Mouse (Mus musculus) heart, embryonic 15.5 days (tissue): ENCODE measurements around the gene Sprr2a1. TPM values are rescaled to one million over a fixed set of nuclear protein-coding genes. Genes with fewer than 3 reads are reported as not detected.
"Not testable (repeated sequence)": the region's sequence is repeated elsewhere in the genome, so short reads cannot be mapped to it uniquely, and the experiment has no call there.

Source experiments
- ATAC-seq: fragments of 200-750 bp; cut with Nextera tagmentation; replicated peaks from 2 replicates; pipeline ENCODE4 v1.8.0; 2017; ENCODE audit warnings: low read depth, moderate TSS enrichment; ENCODE audit not compliant: insufficient number of reproducible peaks, insufficient read depth, low FRiP score
- H3K27ac ChIP-seq: fragments of 300-500 bp; sonication (generic); 2 replicates; pipeline ENCODE4 v1.5.1; 2015; ENCODE audit warnings: mild to moderate bottlenecking, inconsistent platforms
- H3K27me3 ChIP-seq: fragments of 300-500 bp; sonication (generic); 2 replicates; pipeline ENCODE4 v1.6.1; 2015; ENCODE audit warnings: inconsistent platforms
- H3K36me3 ChIP-seq: fragments of 300-500 bp; sonication (generic); 2 replicates; pipeline ENCODE4 v1.6.1; 2015; ENCODE audit warnings: mild to moderate bottlenecking, inconsistent platforms
- H3K4me1 ChIP-seq: fragments of 300-500 bp; sonication (generic); replicated peaks from 2 replicates; pipeline ENCODE4 v1.6.1; 2015; ENCODE audit warnings: inconsistent platforms
- H3K4me2 ChIP-seq: fragments of 300-500 bp; sonication (generic); 2 replicates; pipeline ENCODE4 v1.6.1; 2015; ENCODE audit warnings: inconsistent platforms, mild to moderate bottlenecking, moderate library complexity
- H3K4me3 ChIP-seq: fragments of 300-500 bp; sonication (generic); 2 replicates; pipeline ENCODE4 v1.5.1; 2015; ENCODE audit warnings: mild to moderate bottlenecking, inconsistent platforms
- H3K9ac ChIP-seq: fragments of 300-500 bp; sonication (generic); 2 replicates; pipeline ENCODE4 v1.6.1; 2015; ENCODE audit warnings: mild to moderate bottlenecking, inconsistent platforms
- H3K9me3 ChIP-seq: fragments of 300-500 bp; sonication (generic); replicated peaks from 2 replicates; pipeline ENCODE4 v1.6.1; 2016; ENCODE audit warnings: inconsistent platforms
- WGBS: fragments of 180-500 bp; shearing (Covaris S2); methylation state at CpG from one replicate; pipeline ENCODE4 v1.1.7; 2015; ENCODE audit warnings: mixed read lengths; 5-methylcytosine and 5-hydroxymethylcytosine counted together
- polyA plus RNA-seq: library from polyadenylated mRNA; unstranded; fragments of >200 nt; fragmentation: Nextera tagmentation; extraction: Ambion mirVana; gene quantifications from 2 replicates; pipeline ENCODE4 v1.2.1, GENCODE M21; 2015

The Sprr2a1 gene
- polyA plus RNA-seq, 1 experiment from 2014 or later, result 0.20 TPM

DNA sequence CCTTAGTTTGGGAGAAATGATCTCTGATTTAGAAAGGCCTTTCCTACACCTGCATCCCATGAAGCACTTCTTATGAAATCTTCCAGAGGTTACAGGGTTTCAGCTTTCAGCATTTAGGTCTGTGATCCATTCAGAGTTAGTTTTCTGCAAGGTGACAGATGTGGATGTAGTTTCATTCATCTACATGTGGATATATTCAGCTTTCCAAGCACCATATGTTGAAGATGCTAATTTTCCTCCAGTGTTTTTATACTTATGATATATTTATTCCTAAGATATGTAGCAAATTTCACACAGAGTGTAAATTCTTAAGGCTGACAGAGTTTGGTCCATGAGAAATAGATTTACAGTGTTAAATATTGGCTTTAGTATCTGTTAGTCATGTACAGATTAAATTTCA lies 23.1 kb downstream of the Sprr2a1 start:
- not testable (repeated sequence) for H3K4me3 ChIP-seq, H3K27ac ChIP-seq, H3K27me3 ChIP-seq, H3K4me2 ChIP-seq, H3K9me3 ChIP-seq, H3K36me3 ChIP-seq, ATAC-seq, H3K4me1 ChIP-seq, H3K9ac ChIP-seq

DNA sequence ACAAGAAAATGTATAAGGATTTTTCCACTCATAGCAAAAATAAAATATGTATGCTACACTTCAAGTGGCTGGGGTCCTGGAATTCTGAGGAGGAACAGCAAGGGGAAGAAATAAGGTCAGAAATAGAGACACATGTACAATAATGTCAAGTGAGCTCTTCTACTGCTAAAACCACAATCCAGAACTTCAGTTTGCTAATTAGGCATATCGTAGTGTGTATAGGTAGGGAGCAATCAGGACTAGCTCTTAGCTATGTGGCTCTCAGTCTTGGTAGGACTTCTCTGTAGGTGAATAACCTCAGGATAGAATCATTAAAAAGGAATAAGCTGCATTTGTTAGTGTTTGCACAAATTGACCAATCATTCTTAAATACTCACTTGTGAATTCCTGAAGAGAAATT lies 23.6 kb downstream of the Sprr2a1 start:
- not testable (repeated sequence) for H3K4me2 ChIP-seq, H3K9me3 ChIP-seq, H3K27ac ChIP-seq, ATAC-seq, H3K4me1 ChIP-seq, H3K4me3 ChIP-seq, H3K27me3 ChIP-seq, H3K9ac ChIP-seq, H3K36me3 ChIP-seq
- WGBS, result no CpG with 5 or more reads among the region's 1 CpGs

DNA sequence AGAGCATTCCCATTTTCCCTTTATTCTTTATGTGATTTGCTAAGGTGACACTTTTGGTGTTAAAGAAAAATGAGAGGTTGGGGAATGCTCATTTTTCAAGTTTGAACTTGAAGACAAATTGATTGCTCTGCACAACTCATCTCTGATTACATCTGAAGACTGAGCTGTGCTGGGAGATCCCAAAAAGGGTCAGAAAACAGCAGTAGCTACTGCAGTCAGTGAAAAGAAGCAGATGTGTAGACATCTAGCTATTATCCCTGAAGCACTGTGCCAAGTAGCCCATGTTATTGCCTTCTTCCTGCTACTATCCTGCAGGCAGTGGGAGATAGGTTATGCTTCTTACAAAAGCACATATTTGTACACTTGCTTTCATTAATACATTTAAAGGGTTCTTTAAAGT lies 29.2 kb downstream of the Sprr2a1 start:
- H3K9ac ChIP-seq, H3K27ac ChIP-seq, H3K36me3 ChIP-seq, H3K4me1 ChIP-seq, H3K4me3 ChIP-seq, H3K4me2 ChIP-seq, H3K27me3 ChIP-seq, ATAC-seq, H3K9me3 ChIP-seq: not testable (repeated sequence)

DNA sequence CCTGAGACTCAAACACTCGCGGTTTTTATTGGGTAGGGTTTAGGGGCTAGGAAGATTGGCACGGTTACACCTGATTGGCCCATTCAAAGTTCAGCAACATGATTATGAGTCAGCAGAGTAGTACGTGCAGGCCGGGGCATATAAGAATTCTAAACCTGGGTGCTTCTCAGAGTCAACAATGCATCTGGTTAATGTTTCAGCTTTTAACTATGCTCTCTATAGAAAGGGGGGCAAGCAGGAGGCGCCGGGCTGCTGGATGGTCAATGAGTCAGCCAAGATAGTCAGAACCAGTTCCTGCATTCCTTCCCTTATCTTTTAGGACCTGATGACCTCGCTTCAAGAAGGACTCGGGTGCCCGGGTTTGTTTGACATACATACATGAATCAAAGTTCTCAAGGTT lies 30.6 kb downstream of the Sprr2a1 start:
- ATAC-seq, result peak; percentile 18; the same call in 1 of the 2 replicates
- H3K9me3 ChIP-seq, H3K36me3 ChIP-seq, H3K4me2 ChIP-seq, H3K4me1 ChIP-seq, H3K27ac ChIP-seq, H3K9ac ChIP-seq, H3K27me3 ChIP-seq, H3K4me3 ChIP-seq: not testable (repeated sequence)
- WGBS, result no CpG with 5 or more reads among the region's 10 CpGs

- not testable (repeated sequence) for H3K9me3 ChIP-seq, H3K4me2 ChIP-seq
Measured at GRCm38 (mm10) chr3:92248494-92248893, 32.9 kb downstream of the Sprr2a1 start.

GRCm38 (mm10) chr3:92250450-92250849 lies 34.9 kb downstream of the Sprr2a1 start:
- H3K4me1 ChIP-seq, H3K27ac ChIP-seq, H3K9ac ChIP-seq, H3K27me3 ChIP-seq, H3K4me3 ChIP-seq, H3K36me3 ChIP-seq, ATAC-seq, H3K4me2 ChIP-seq, H3K9me3 ChIP-seq: not testable (repeated sequence)
- 94% methylated on average over 2 of the region's 2 CpGs for WGBS

More at GRCm38 (mm10) chr3:92248494-92248893, 32.9 kb downstream of the Sprr2a1 start:
- H3K4me1 ChIP-seq, ATAC-seq, H3K36me3 ChIP-seq, H3K27me3 ChIP-seq, H3K4me3 ChIP-seq, H3K27ac ChIP-seq, H3K9ac ChIP-seq: not testable (repeated sequence)

DNA sequence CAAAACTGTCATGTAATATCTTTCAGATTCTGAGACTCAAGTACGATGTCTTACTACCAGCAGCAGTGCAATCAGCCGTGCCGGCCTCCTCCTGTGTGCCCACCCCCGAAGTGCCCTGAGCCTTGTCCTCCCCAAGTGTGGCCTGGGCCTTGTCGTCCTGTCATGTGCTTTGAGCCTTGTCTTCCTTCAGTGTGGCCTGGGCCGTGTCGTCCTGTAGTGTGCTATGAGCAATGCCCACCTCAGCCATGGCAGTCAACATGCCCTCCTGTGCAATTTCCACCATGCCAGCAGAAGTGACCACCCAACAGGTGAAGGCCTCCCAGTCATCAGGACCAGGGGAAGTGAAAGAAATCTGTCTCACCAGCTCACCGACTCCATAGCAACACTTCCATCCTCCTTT lies 38.3 kb downstream of the Sprr2a1 start:
- H3K4me1 ChIP-seq, H3K4me3 ChIP-seq, H3K27ac ChIP-seq, H3K36me3 ChIP-seq, H3K9me3 ChIP-seq, H3K4me2 ChIP-seq, H3K27me3 ChIP-seq, ATAC-seq, H3K9ac ChIP-seq: not testable (repeated sequence)
- no CpG with 5 or more reads among the region's 8 CpGs for WGBS

DNA sequence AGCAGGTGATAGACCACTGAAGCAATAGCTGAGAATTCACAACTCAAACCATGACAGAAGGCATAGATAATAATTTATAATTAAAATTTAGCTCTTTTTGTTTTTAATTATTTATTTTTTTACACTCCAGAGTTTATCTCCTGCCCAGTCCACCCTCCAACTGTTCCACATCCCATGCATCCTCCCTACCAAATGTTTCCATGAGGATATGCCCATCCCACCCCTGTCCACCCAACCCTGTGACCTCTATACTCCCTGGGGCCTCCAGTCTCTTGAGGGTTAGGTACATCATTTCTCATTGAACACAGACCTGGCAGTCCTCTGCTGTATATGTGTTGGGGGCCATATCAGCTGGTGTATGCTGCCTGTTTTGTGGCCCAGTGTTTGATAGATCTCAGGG lies 42.9 kb downstream of the Sprr2a1 start:
- H3K27ac ChIP-seq, H3K4me3 ChIP-seq, ATAC-seq, H3K9ac ChIP-seq, H3K9me3 ChIP-seq, H3K27me3 ChIP-seq, H3K36me3 ChIP-seq, H3K4me1 ChIP-seq, H3K4me2 ChIP-seq: not testable (repeated sequence)

- not testable (repeated sequence) for H3K4me3 ChIP-seq, H3K9ac ChIP-seq, H3K27me3 ChIP-seq, H3K36me3 ChIP-seq, H3K27ac ChIP-seq, H3K4me2 ChIP-seq, H3K9me3 ChIP-seq, H3K4me1 ChIP-seq, ATAC-seq
- no CpG with 5 or more reads among the region's 2 CpGs for WGBS
Measured at GRCm38 (mm10) chr3:92263462-92263861, 47.9 kb downstream of the Sprr2a1 start.

Other genes starting within 250 kb of the Sprr2a1 start
- not detected in 2 replicates for gene Pglyrp3, start 201.2 kb upstream of the Sprr2a1 start, polyA plus RNA-seq
- 0.77 and 1.00 TPM in 2 replicates for gene Lor, start 132.7 kb upstream of the Sprr2a1 start, polyA plus RNA-seq
- not detected in 2 replicates for gene Prr9, start 91.9 kb upstream of the Sprr2a1 start, polyA plus RNA-seq
- gene Lelp1, start 73.1 kb upstream of the Sprr2a1 start, polyA plus RNA-seq, result not detected in 2 replicates
- 6.6 and 35.7 TPM in 2 replicates for gene Sprr2a2, start 121 bp downstream of the Sprr2a1 start, polyA plus RNA-seq
- 0.64 and 2.6 TPM in 2 replicates for gene Sprr2a3, start 69.6 kb downstream of the Sprr2a1 start, polyA plus RNA-seq
- not detected in 2 replicates for gene Sprr2b, start 100.8 kb downstream of the Sprr2a1 start, polyA plus RNA-seq
- not detected in 2 replicates for gene Sprr2d, start 123.3 kb downstream of the Sprr2a1 start, polyA plus RNA-seq
- gene Sprr2e, start 136.3 kb downstream of the Sprr2a1 start, polyA plus RNA-seq, result not detected in 2 replicates
- gene Sprr2f, start 149.4 kb downstream of the Sprr2a1 start, polyA plus RNA-seq, result not detected in 2 replicates
- not detected in 2 replicates for gene Sprr2h, start 169.9 kb downstream of the Sprr2a1 start, polyA plus RNA-seq
- not detected in 2 replicates for gene Sprr2i, start 192.2 kb downstream of the Sprr2a1 start, polyA plus RNA-seq
- gene Sprr2j-ps, start 202.3 kb downstream of the Sprr2a1 start, polyA plus RNA-seq, result not detected in 2 replicates
- 5.3 and 5.4 TPM in 2 replicates for gene Gm9774, start 213.6 kb downstream of the Sprr2a1 start, polyA plus RNA-seq
- gene Sprr2k, start 216.8 kb downstream of the Sprr2a1 start, polyA plus RNA-seq, result not detected in 2 replicates
- not detected in 2 replicates for gene Sprr1b, start 223.0 kb downstream of the Sprr2a1 start, polyA plus RNA-seq
- 0.11 TPM in 1 of 2 replicates, not detected in the other for gene Sprr3, start 242.9 kb downstream of the Sprr2a1 start, polyA plus RNA-seq